10 mouse cellular contexts compared by ENCODE assay signal in genomic region chr3:114904633-114905423, GRCm38 (mm10). TPM values are rescaled to one million over a fixed set of nuclear protein-coding genes. Genes with fewer than 3 reads are reported as not detected.
DNase-seq lines count a peak whose midpoint lies in the region; ATAC-seq and TF ChIP-seq lines count a peak whose summit lies in the region.
"Had no signal": no experiment of that assay in that cellular context is flagged by ENCODE, and none has a peak within 500 bp of the region (broad histone marks: within the 10 kb centered on the region; RNA-seq: fewer than 3 reads in every experiment).

No protein-coding gene starts in this region.

- H3K36me3 ChIP-seq in E14TG2a.4 (ENCODE audit: insufficient read depth, low read length) = no peaks in the 10 kb centered on the region
- no peaks in the 10 kb centered on the region for H3K36me3 ChIP-seq in intestine, embryonic 16.5 days (ENCODE audit: control insufficient read depth, insufficient read depth, low read length)
- H3K36me3 ChIP-seq: lung, embryonic 15.5 days had no signal

- H3K4me1 ChIP-seq in E14TG2a.4 (replicated peaks; ENCODE audit: low read depth, low read length) = no peaks in the 10 kb centered on the region; the same call in 1 of the 2 replicates
- H3K4me1 ChIP-seq in intestine, embryonic 16.5 days (ENCODE audit: control insufficient read depth, insufficient read depth, low read length) = no peaks in the 10 kb centered on the region
- H3K4me1 ChIP-seq in olfactory bulb, adult 2 months (ENCODE audit: control insufficient read depth, insufficient read depth, low read length) = no peaks in the 10 kb centered on the region
- H3K4me1 ChIP-seq: lung, embryonic 15.5 days had no signal

- peak; percentile 67 for DNase-seq in heart, adult 11 months
- DNase-seq in heart, adult 18-20 months = no peak
- peak; percentile 61 for DNase-seq in embryo, embryonic 11 days

- H3K27ac ChIP-seq in intestine, embryonic 16.5 days (ENCODE audit: low read length) = no peak overlapping the region
- no peak overlapping the region for H3K27ac ChIP-seq in olfactory bulb, adult 2 months (ENCODE audit: insufficient read depth, low read depth, low read length)
- H3K27ac ChIP-seq: lung, embryonic 15.5 days had no signal

- TF ChIP-seq CTCF in E14TG2a.4 (conservative IDR thresholded peaks at IDR 0.05; ENCODE audit: low read length) = no peak
- no peak for TF ChIP-seq CTCF in olfactory bulb, adult 2 months (IDR thresholded peaks at IDR 0.05; ENCODE audit: insufficient read depth, low read depth, low read length)

- H3K27me3 ChIP-seq in E14TG2a.4 (ENCODE audit: insufficient read depth, low read length) = peaks cover 8% of the 10 kb centered on the region
- no peaks in the 10 kb centered on the region for H3K27me3 ChIP-seq in intestine, embryonic 16.5 days (replicated peaks; ENCODE audit: control insufficient read depth, insufficient read depth, low read length)
- H3K27me3 ChIP-seq: lung, embryonic 15.5 days had no signal

- 17% methylated on average over 16 of the region's 16 CpGs for WGBS in intestine, embryonic 16.5 days
- WGBS in olfactory bulb, adult 2 months = 14% methylated on average over 16 of the region's 16 CpGs

- no peak overlapping the region for H3K9ac ChIP-seq in intestine, embryonic 16.5 days (ENCODE audit: low read depth, low read length)
- H3K9ac ChIP-seq: lung, embryonic 15.5 days had no signal

- H3K4me3 ChIP-seq in E14TG2a.4 (replicated peaks; ENCODE audit: low read length) = peak overlapping the region; percentile 46; the same call in 1 of the 2 replicates
- H3K4me3 ChIP-seq in intestine, embryonic 16.5 days (ENCODE audit: low read length) = no peak overlapping the region
- H3K4me3 ChIP-seq in olfactory bulb, adult 2 months (ENCODE audit: insufficient read depth, low read depth, low read length) = peak overlapping the region; percentile 47
- H3K4me3 ChIP-seq: lung, embryonic 15.5 days had no signal

- TF ChIP-seq POLR2A in olfactory bulb, adult 2 months (IDR thresholded peaks at IDR 0.05; ENCODE audit: insufficient read depth, low read depth, low read length) = no peak

- 0 out of 2 replicates have a peak overlapping the region, but pooled peaks have one; percentile 12 for H3K4me2 ChIP-seq in intestine, embryonic 16.5 days (ENCODE audit: low read depth, low read length)
- H3K4me2 ChIP-seq: lung, embryonic 15.5 days had no signal

- no peak for ATAC-seq in intestine, embryonic 16.5 days
- ATAC-seq in erythroid progenitor cell, adult 5-6 weeks (replicated peaks; ENCODE audit: low FRiP score, poor library complexity, severe bottlenecking) = no peak
- ATAC-seq in monocyte, adult 5-6 weeks (replicated peaks; ENCODE audit: insufficient number of reproducible peaks, low FRiP score, low TSS enrichment, poor library complexity, severe bottlenecking) = no peak

- H3K9me3 ChIP-seq in E14TG2a.4 (ENCODE audit: low read length) = no peaks in the 10 kb centered on the region
- no peaks in the 10 kb centered on the region for H3K9me3 ChIP-seq in intestine, embryonic 16.5 days (ENCODE audit: control insufficient read depth, low read length)
- H3K9me3 ChIP-seq: lung, embryonic 15.5 days had no signal

RNA-seq across cellular contexts. Expression of gene Olfm3, which starts 0.9 kb away (rescaled TPM):
- total RNA-seq in heart, adult 18-20 months (2021) = not detected
- 0.09 and 0.15 TPM in 2 replicates for polyA plus RNA-seq in intestine, embryonic 16.5 days (2015; fragmentation: Nextera tagmentation; extraction: Ambion mirVana)
- not detected in 2 replicates for polyA plus RNA-seq in olfactory bulb, adult 2 months (2012; ENCODE audit: insufficient read depth, insufficient read length, low replicate concordance, missing spikeins)
- not detected in 2 replicates for total RNA-seq in erythroid progenitor cell, adult 5-6 weeks (2015; ENCODE audit: low replicate concordance)
- total RNA-seq in erythroid progenitor cell, adult 5-6 weeks (2017; ENCODE audit: low replicate concordance) = not detected in 2 replicates
- total RNA-seq in monocyte, adult 5-6 weeks (2017) = not detected in 3 replicates
- total RNA-seq: common myeloid progenitor, adult 5-6 weeks had no signal

Comparison
In these comparisons a context has a peak if more than half of its experiments do, and no peak if none do; other contexts are left out.
1. DNase-seq: peak in heart, adult 11 months (single experiment) and embryo, embryonic 11 days (single experiment); none in heart, adult 18-20 months (0 of 2).